ENCODE assay signal across 8 mouse cellular contexts in the genomic region with DNA sequence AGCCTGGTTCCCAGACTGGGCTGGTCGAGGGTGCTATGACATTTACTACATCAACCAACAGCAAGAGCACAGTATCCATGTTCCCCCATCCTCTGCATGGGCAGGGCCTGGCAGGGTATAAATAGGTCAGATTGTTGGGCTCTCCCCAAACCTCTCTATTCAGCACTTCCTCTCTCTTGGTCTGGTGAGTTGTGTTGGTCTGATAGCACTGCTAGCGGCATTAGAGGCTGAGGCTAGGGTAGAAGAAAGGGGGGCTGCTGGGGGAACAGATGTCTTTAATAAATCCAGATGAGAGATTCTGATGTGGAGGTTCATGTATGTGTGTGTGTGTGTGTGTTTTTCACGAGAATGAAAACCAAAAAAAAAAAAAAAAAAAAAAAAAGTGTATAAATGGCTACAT. TPM values are rescaled to one million over a fixed set of nuclear protein-coding genes. Genes with fewer than 3 reads are reported as not detected.
DNase-seq lines count a peak whose midpoint lies in the region; ATAC-seq and TF ChIP-seq lines count a peak whose summit lies in the region.

A gene (plus strand): TSS at position 149 of the 400 bp plus-strand sequence.

- H3K4me2 ChIP-seq in lung, postnatal 0 days (replicated peaks; ENCODE audit: low read depth, low read length) = no peak within 1 kb of the TSS
- H3K4me2 ChIP-seq in midbrain, embryonic 13.5 days (replicated peaks) = no peak within 1 kb of the TSS

- DNase-seq in lung, postnatal 0 days (ENCODE audit: low spot score) = no peak
- no peak for DNase-seq in lung, postnatal 4 days
- DNase-seq in gastrocnemius, postnatal 36 days = no peak
- no peak for DNase-seq in frontal cortex, postnatal 14 days (ENCODE audit: low spot score in 2 of 2)
- no peak for DNase-seq in urinary bladder, postnatal 36 days (ENCODE audit: low spot score in 2 of 2)

- H3K9me3 ChIP-seq in lung, postnatal 0 days (ENCODE audit: low read length) = no peaks in the 10 kb centered on the region
- no peaks in the 10 kb centered on the region for H3K9me3 ChIP-seq in midbrain, embryonic 13.5 days

- no peaks in the 10 kb centered on the region for H3K27me3 ChIP-seq in lung, postnatal 0 days (replicated peaks; ENCODE audit: insufficient read depth, low read length)
- H3K27me3 ChIP-seq in midbrain, embryonic 13.5 days = no peaks in the 10 kb centered on the region

- no peak within 1 kb of the TSS for H3K9ac ChIP-seq in lung, postnatal 0 days (replicated peaks; ENCODE audit: low read depth)
- H3K9ac ChIP-seq in midbrain, embryonic 13.5 days (replicated peaks) = no peak within 1 kb of the TSS

- WGBS in lung, postnatal 0 days = 71% methylated on average over 3 of the region's 3 CpGs
- WGBS in midbrain, embryonic 13.5 days = 75% methylated on average over 3 of the region's 3 CpGs

- no peak within 1 kb of the TSS for H3K4me3 ChIP-seq in lung, postnatal 0 days (ENCODE audit: low read depth, low read length)
- H3K4me3 ChIP-seq in brown adipose tissue, adult 24 weeks (ENCODE audit: insufficient read depth, low read depth, low read length) = no peak within 1 kb of the TSS
- no peak within 1 kb of the TSS for H3K4me3 ChIP-seq in midbrain, embryonic 13.5 days (replicated peaks)

- intact Hi-C loops in gastrocnemius, postnatal 36 days (cut with DNase I) = no loop called here

- TF ChIP-seq EP300 in lung, postnatal 0 days (IDR thresholded peaks at IDR 0.05) = no peak

- no peak for TF ChIP-seq CTCF in lung, postnatal 0 days (IDR thresholded peaks at IDR 0.05)

- H3K36me3 ChIP-seq in lung, postnatal 0 days (ENCODE audit: insufficient read depth, low read length) = no peaks in the 10 kb centered on the region
- no peaks in the 10 kb centered on the region for H3K36me3 ChIP-seq in midbrain, embryonic 13.5 days

- peaks cover 9% of the 10 kb centered on the region for H3K4me1 ChIP-seq in lung, postnatal 0 days (ENCODE audit: insufficient read depth, low read depth, low read length)
- H3K4me1 ChIP-seq in brown adipose tissue, adult 24 weeks (ENCODE audit: control insufficient read depth, insufficient read depth, insufficient read length, low read length) = peaks cover 18% of the 10 kb centered on the region
- H3K4me1 ChIP-seq in midbrain, embryonic 13.5 days (replicated peaks) = no peaks in the 10 kb centered on the region

- H3K27ac ChIP-seq in lung, postnatal 0 days (ENCODE audit: low read length) = peak within 1 kb of the TSS; percentile 68
- H3K27ac ChIP-seq in brown adipose tissue, adult 24 weeks (replicated peaks; ENCODE audit: low read depth, low read length) = peak within 1 kb of the TSS; percentile 32
- no peak within 1 kb of the TSS for H3K27ac ChIP-seq in midbrain, embryonic 13.5 days

- ATAC-seq in lung, postnatal 0 days = no peak
- peak; percentile 64 for ATAC-seq in megakaryocyte-erythroid progenitor cell, adult 5-6 weeks (replicated peaks; ENCODE audit: low FRiP score, low TSS enrichment, poor library complexity, severe bottlenecking)
- no peak for ATAC-seq in midbrain, embryonic 13.5 days

RNA-seq across cellular contexts. Expression of the gene that starts here (rescaled TPM):
- polyA plus RNA-seq in lung, postnatal 0 days (2015; fragmentation: Nextera tagmentation; extraction: Ambion mirVana) = 18.4 and 24.3 TPM in 2 replicates
- 21.4 and 30.3 TPM in 2 replicates for polyA plus RNA-seq in brown adipose tissue, adult 24 weeks (2012; ENCODE audit: insufficient read depth, insufficient read length, missing spikeins)
- 10 to 100 TPM; 16.4 to 16.5 TPM for total RNA-seq in gastrocnemius, postnatal 36 days (2021)
- 3.8 TPM in 1 of 2 replicates, not detected in the other for total RNA-seq in megakaryocyte-erythroid progenitor cell, adult 5-6 weeks (2014; fragmentation: Nextera tagmentation)
- 6.7 and 23.6 TPM in 2 replicates for total RNA-seq in megakaryocyte-erythroid progenitor cell, adult 5-6 weeks (2017)
- 0.83 and 1.1 TPM in 2 replicates for polyA plus RNA-seq in midbrain, embryonic 13.5 days (2015; fragmentation: Nextera tagmentation; extraction: Ambion mirVana)
